Mouse (Mus musculus) spleen, adult 2 months (tissue): ENCODE measurements around the gene Tmem229b. TPM values are rescaled to one million over a fixed set of nuclear protein-coding genes. Genes with fewer than 3 reads are reported as not detected.

Source experiments
- DNase-seq, 2 experiments: peaks; one replicate each; pipeline versions ENCODE4 v3.0.0 to v3.0.0-alpha.2; 2012 to 2021; ENCODE audit warnings: low spot score in 2 of 2, low read depth in 1 of 2
- H3K27ac ChIP-seq: fragments of 200-500 bp; 2 replicates; pipeline ENCODE4 v1.5.1; 2012; ENCODE audit warnings: low read length, inconsistent platforms; ENCODE audit not compliant: insufficient read depth
- H3K27me3 ChIP-seq: fragments of 200-500 bp; 2 replicates; pipeline ENCODE4 v1.6.1; 2012; ENCODE audit warnings: mild to moderate bottlenecking, moderate library complexity, low read length, inconsistent platforms; ENCODE audit not compliant: control insufficient read depth, insufficient read depth
- H3K36me3 ChIP-seq: fragments of 200-500 bp; 2 replicates; pipeline ENCODE4 v1.6.1; 2012; ENCODE audit warnings: mild to moderate bottlenecking, low read length, inconsistent platforms; ENCODE audit not compliant: control insufficient read depth, insufficient read depth
- H3K4me1 ChIP-seq: fragments of 200-500 bp; 2 replicates; pipeline ENCODE4 v1.6.1; 2011; ENCODE audit warnings: inconsistent platforms; ENCODE audit not compliant: control insufficient read depth, insufficient read depth, insufficient read length
- H3K4me3 ChIP-seq: fragments of 200-500 bp; 2 replicates; pipeline ENCODE4 v1.5.1; 2011; ENCODE audit warnings: mild to moderate bottlenecking, inconsistent platforms; ENCODE audit not compliant: insufficient read depth, insufficient read length; ENCODE audit errors: extremely low read depth
- CTCF ChIP-seq: fragments of 200-500 bp; IDR thresholded peaks from 2 replicates; pipeline ENCODE4 v1.5.1; 2011; ENCODE audit warnings: mild to moderate bottlenecking, inconsistent platforms; ENCODE audit not compliant: insufficient read depth, insufficient read length, insufficient replicate concordance; ENCODE audit errors: extremely low read depth
- POLR2A ChIP-seq: fragments of 200-500 bp; IDR thresholded peaks from 2 replicates; pipeline ENCODE4 v1.6.1; 2011; ENCODE audit warnings: low read depth, low read length, inconsistent platforms
- WGBS: fragments of 180-500 bp; shearing (Covaris S2); methylation state at CpG from one replicate; pipeline ENCODE4 v1.1.7; 2018; 5-methylcytosine and 5-hydroxymethylcytosine counted together
- polyA plus RNA-seq: library from polyadenylated mRNA; depleted of rRNA; stranded (reverse); fragments of >200 nt; gene quantifications from 2 replicates; pipeline ENCODE4 v1.2.3, GENCODE M21; 2012

The Tmem229b gene
- polyA plus RNA-seq, 1 experiment, result 41.6 TPM

DNA sequence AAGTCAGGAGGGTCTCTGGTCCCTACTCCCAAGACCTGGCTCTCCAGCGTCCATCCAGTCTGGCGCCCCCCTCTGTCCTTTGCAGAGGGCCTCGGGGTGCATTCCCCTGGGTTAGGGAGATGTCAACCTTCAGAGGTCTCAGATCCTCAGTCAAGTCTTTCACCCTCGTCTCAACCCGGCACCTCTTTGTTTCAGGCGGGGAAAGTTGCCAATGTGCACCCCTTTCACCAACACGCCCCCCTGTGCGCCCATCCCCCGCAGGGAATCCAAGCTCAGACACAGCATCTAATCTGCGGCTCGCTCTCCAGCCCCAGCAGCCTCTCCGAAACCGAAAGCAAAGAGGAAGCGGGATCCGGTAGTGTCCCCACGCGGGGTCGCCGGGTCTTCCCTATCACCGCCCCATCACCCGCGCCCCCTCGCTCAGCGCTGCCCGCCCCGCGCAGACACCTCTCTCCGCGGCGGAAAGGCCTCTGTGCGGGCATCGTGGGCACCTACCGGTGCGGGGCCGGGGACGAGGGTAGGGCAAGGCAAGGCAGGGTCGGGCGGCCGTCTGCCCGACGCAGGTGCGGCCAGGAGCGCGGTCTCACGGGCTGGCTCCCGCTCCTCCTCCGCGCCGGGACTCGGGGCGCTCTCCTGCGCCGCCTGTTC lies 825 bp downstream of the Tmem229b start:
- under 1% methylated on average over 53 of the region's 53 CpGs for WGBS
- H3K4me3 ChIP-seq, result peak overlapping the region; percentile 96
- TF ChIP-seq POLR2A (no peak), CTCF (peak; percentile 37; the same call in 1 of the 2 replicates)
- no peaks in the 10 kb centered on the region for H3K36me3 ChIP-seq
- peak overlapping the region; percentile 62 for H3K27ac ChIP-seq
- no peaks in the 10 kb centered on the region for H3K27me3 ChIP-seq
- peak in 1 of 2 experiments; percentile 53 for DNase-seq
- peaks cover 3% of the 10 kb centered on the region for H3K4me1 ChIP-seq

DNA sequence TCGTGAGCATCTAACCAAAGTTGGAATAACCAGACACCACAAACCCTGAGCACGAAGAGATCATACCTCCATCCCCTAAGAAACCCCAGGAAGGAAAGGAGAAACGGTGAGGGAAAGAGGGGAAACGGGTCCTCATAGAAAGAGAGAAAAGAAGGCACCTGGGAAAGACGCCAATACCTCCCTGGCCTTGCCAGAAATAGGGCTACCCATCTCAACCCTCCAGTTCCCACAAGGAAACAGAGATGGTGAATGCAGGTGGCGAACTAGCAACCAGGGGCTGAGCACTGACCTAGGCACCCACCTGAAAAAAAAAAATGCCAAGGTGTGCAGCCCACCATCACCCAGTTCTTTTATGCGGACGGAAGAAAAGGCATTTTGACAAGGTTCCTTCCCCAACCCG lies 1.4 kb downstream of the Tmem229b start:
- Histone ChIP-seq H3K4me3 (peak overlapping the region; percentile 96), H3K36me3 (no peaks in the 10 kb centered on the region), H3K27ac (no peak overlapping the region), H3K4me1 (peaks cover 3% of the 10 kb centered on the region), H3K27me3 (no peaks in the 10 kb centered on the region)
- no peak for TF ChIP-seq CTCF
- TF ChIP-seq POLR2A, result no peak
- DNase-seq, result no peak
- 32% methylated on average over 9 of the region's 9 CpGs for WGBS

DNA sequence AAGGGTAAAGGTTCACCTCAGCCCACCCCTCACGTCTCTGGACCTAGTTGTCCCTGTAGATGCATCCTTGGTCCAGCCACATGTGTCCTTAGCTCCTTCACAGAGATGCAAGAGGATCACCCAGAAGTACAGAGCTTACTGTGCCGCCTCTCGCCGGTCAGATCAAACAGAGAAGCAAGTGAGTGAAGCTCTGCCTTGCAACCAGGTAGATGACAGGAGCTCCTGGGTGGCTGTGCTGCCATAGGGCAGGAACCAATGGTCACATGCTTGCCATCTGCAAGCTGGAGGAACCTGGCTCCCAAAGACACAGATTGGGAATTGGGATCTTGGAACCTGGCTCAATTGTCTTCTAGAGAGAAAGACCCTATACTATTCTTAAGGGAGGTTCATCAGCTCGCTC lies 2.0 kb downstream of the Tmem229b start:
- WGBS, result 90% methylated on average over 5 of the region's 5 CpGs
- peaks cover 3% of the 10 kb centered on the region for H3K4me1 ChIP-seq

DNA sequence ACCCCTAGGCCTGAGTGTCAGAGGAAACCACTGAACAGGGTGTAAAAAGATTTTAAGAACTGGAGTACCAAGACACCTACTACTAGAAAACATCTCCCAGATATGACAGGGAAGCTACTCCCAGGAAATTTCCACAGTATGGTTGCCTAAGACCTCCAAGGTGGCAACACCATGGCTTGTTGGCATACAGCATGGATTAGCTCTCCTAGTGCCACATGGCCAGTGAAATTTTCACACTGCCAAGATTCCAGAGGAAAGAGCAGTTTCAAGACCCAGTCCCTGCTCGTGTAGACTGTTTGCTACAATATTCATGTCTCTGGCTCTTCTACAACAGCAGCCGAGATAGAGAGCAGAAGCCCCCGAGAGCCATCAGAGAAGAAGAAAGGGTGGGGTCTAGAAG lies 4.4 kb downstream of the Tmem229b start:
- Histone ChIP-seq H3K36me3 (no peaks in the 10 kb centered on the region), H3K4me3 (no peak overlapping the region), H3K27ac (no peak overlapping the region), H3K27me3 (no peaks in the 10 kb centered on the region), H3K4me1 (peaks cover 3% of the 10 kb centered on the region)
- WGBS, result 93% methylated on average over 3 of the region's 3 CpGs
- TF ChIP-seq CTCF (no peak), POLR2A (no peak)
- no peak for DNase-seq

More for the DNA sequence above, 2.0 kb downstream of the Tmem229b start:
- TF ChIP-seq POLR2A, result no peak
- no peak for TF ChIP-seq CTCF
- Histone ChIP-seq H3K4me3 (no peak overlapping the region), H3K36me3 (no peaks in the 10 kb centered on the region), H3K27ac (no peak overlapping the region), H3K27me3 (no peaks in the 10 kb centered on the region)
- DNase-seq, result no peak

DNA sequence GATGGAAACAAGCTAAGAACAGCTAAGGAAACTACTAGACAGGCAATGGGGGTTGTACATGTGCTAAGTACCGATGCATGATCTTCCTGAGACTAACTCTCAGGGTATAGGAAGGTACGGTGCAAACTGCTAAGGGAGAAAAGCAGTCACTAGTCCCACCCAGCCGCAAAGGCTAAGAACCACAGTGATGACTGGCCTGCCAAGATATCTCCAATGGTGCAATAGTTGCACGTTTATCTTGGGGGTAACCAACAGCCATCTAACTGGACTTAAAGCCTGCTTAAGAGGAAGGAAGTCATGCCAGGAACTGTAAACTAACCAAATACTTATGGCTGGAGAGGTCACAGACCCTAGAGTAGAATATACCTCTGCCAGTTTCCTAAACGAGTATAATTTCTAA lies 5.0 kb downstream of the Tmem229b start:
- no peaks in the 10 kb centered on the region for H3K27me3 ChIP-seq
- peaks cover 2% of the 10 kb centered on the region for H3K4me1 ChIP-seq
- no peak for DNase-seq
- H3K36me3 ChIP-seq, result no peaks in the 10 kb centered on the region
- no peak overlapping the region for H3K27ac ChIP-seq
- no peak overlapping the region for H3K4me3 ChIP-seq
- TF ChIP-seq POLR2A (no peak), CTCF (no peak)
- 53% methylated on average over 5 of the region's 5 CpGs for WGBS

DNA sequence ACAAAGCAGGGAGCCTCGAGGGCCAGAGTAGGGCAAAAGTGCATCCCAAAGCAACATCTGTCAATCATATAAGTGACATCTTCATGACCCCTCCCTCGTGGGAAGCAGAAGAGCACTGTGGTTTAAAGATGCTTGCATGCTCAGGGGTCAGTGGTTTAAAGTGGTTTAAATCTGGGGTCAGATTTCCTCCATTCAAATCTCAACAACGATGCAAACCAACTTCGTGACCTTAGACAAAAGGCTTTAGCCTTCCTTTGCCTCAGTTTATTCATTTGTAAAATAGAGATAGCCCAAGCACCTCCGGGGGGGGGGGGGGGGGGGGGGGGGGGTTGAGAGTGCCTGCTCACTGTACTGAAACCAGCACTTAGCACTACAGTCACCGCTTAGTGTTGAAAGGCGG lies 10.7 kb downstream of the Tmem229b start:
- TF ChIP-seq POLR2A (no peak), CTCF (no peak)
- Histone ChIP-seq H3K27ac (no peak overlapping the region), H3K4me1 (no peaks in the 10 kb centered on the region), H3K36me3 (no peaks in the 10 kb centered on the region), H3K27me3 (no peaks in the 10 kb centered on the region), H3K4me3 (no peak overlapping the region)
- WGBS, result 61% methylated on average over 6 of the region's 7 CpGs
- no peak for DNase-seq

DNA sequence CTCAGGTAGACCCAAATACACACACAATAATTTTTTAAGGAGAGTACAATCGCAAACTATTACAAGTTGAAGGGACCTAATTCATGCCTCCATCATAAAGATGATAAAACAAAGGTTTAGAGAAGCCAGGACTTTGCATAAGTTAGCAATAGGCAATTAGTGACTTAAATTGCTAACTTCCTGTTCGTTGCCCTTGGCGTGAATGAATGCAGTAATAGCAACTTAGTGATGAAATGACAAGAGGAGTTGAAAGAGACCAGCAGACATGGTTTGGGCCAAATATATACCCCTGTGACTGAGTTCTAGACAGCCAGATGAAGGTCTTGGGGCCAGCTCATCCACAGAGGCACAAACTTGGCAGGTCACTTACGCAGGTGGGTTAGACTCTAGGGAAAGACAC lies 11.2 kb downstream of the Tmem229b start:
- Histone ChIP-seq H3K4me1 (no peaks in the 10 kb centered on the region), H3K27me3 (no peaks in the 10 kb centered on the region), H3K4me3 (no peak overlapping the region), H3K36me3 (no peaks in the 10 kb centered on the region), H3K27ac (no peak overlapping the region)
- DNase-seq, result no peak
- WGBS, result 87% methylated on average over 4 of the region's 4 CpGs
- TF ChIP-seq CTCF (no peak), POLR2A (no peak)
